Mouse (Mus musculus): ENCODE measurements around the gene Dnm2. TPM values are rescaled to one million over a fixed set of nuclear protein-coding genes. Genes with fewer than 3 reads are reported as not detected.
"Not testable (repeated sequence)": the region's sequence is repeated elsewhere in the genome, so short reads cannot be mapped to it uniquely, and the experiment has no call there.

Gene Dnm2
- total RNA-seq, 2 experiments from 2014 or later: 111 to 116 TPM

- DNase-seq (ENCODE audit: low spot score in 2 of 2): no peak
These were observed 73.0 kb downstream of the Dnm2 start for GRCm38 (mm10) chr9:21497664-21498063.

DNA sequence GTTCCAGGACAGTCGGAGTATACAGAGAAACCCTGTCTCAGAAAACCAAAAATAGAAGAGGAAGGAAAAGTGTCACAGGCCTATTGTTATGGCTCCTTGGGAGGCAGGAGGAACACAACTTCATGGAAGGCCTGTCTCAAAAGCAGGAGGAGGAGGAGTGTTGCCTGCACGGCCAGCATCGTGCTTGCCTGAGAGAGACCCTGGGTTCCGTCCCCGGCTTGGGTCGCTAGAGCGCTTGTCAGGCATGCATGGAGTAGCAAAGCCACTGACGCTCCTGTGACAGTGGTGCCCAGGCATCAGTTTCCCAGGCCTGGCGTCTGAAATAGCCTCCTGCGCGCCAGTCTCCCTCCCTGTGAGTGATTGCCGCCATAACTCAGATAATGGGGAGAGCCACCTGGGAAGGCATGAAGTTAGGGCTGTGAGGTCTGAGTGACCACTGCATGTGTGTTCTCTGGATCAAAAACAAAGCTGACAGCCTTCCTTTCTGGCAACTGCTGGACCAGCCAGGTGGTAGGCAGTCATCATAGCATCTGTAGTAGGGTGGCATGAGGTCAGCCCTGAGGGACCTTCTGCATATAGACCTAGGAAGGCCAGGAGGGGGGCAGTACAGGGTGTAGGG lies 73.7 kb downstream of the Dnm2 start:
- DNase-seq (ENCODE audit: low spot score in 2 of 2): no peak

GRCm38 (mm10) chr9:21503352-21503751 lies 78.6 kb downstream of the Dnm2 start:
- DNase-seq (ENCODE audit: low spot score in 2 of 2): no peak

- DNase-seq (ENCODE audit: low spot score in 2 of 2): no peak
These were observed 81.1 kb downstream of the Dnm2 start for GRCm38 (mm10) chr9:21505767-21506166.

- no peak for DNase-seq (ENCODE audit: low spot score in 2 of 2)
These were observed 83.2 kb downstream of the Dnm2 start for GRCm38 (mm10) chr9:21507753-21508430.

GRCm38 (mm10) chr9:21508871-21509404 lies 84.2 kb downstream of the Dnm2 start:
- DNase-seq (ENCODE audit: low spot score in 2 of 2): no peak

GRCm38 (mm10) chr9:21509772-21510688 lies 85.3 kb downstream of the Dnm2 start, which contains the start of gene Tmed1:
TSS of gene Tmed1 (minus strand) at chr9:21510252.
- DNase-seq (ENCODE audit: low spot score in 2 of 2): peak; percentile 85 to 90

DNA sequence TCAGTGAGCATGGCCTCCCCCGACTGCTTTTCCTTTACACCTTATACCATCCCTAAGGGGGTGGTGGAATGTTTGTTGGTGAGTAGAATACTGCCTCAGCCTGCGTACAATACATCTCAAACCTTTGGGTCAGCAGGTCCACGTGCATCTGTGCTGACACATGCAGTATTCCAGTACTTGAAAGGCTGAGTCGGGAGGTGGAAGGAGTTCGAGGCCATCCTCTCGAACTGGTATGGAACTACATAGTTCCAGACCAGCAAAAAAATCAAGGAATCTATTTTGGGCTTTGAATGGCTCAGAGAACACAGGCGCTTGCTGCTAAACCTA lies 85.9 kb downstream of the Dnm2 start:
- no peak for DNase-seq (ENCODE audit: low spot score in 2 of 2)

DNA sequence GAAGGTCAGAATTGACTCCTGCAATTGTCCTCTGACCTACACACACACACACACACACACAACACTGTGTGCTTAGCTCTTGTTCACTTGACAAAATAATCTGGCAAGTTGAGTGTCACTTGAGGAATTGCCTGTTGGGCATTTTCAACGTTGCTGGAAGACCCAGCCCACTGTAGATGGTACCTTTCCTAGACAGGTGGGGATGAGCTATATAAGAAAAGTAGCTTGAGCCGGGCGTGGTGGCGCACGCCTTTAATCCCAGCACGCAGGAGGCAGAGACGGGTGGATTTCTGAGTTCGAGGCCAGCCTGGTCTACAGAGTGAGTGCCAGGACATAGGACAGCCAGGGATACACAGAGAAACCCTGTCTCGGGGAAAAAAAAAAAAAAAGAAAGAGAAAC lies 86.3 kb downstream of the Dnm2 start:
- no peak for DNase-seq (ENCODE audit: low spot score in 2 of 2)

GRCm38 (mm10) chr9:21513466-21513865 lies 88.8 kb downstream of the Dnm2 start:
- no peak for DNase-seq (ENCODE audit: low spot score in 2 of 2)

DNA sequence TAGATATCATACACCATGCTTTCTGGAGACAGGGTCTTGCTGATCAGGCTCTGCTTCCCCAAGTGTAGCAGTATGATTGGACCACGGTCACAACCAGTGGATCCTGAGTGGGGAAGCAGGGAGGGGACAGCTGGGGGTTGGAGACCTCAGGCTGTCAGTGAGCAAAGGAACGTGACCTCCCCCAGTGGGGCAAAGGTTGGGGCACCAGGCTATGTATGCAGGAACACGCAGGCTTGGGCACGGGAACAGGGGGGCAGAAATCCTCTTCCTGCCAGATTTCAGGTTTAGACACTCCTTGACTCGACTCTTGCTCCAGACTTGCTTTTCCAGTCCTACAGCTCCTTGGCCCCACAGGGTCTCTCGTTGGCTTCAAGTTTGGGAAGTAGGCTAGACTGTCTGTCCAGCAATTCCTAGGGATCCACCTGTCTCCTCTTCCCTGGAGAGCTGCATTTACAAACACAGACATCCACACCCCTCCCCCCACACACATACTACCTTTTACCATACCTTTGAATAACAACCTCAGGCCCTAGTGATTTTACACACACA lies 93.3 kb downstream of the Dnm2 start:
- DNase-seq (ENCODE audit: low spot score in 2 of 2): no peak

DNA sequence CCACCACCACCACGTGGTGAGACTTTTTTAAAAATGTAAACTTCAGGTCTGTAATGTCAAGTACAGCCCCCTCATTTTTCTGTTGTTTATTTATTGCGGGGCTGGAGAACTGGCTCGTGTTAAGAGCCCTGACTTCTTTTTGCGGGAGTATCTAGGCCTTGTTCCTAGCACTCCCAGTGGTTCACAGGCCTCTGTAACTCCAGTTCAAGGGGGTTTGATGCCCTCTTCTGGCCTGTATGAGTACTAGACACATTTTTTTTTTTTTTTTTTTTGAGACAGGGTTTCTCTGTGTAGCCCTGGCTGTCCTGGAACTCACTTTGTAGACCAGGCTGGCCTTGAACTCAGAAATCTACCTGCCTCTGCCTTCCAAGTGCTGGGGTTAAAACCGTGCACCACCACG lies 94.0 kb downstream of the Dnm2 start:
- DNase-seq (ENCODE audit: low spot score in 2 of 2): not testable (repeated sequence)

DNA sequence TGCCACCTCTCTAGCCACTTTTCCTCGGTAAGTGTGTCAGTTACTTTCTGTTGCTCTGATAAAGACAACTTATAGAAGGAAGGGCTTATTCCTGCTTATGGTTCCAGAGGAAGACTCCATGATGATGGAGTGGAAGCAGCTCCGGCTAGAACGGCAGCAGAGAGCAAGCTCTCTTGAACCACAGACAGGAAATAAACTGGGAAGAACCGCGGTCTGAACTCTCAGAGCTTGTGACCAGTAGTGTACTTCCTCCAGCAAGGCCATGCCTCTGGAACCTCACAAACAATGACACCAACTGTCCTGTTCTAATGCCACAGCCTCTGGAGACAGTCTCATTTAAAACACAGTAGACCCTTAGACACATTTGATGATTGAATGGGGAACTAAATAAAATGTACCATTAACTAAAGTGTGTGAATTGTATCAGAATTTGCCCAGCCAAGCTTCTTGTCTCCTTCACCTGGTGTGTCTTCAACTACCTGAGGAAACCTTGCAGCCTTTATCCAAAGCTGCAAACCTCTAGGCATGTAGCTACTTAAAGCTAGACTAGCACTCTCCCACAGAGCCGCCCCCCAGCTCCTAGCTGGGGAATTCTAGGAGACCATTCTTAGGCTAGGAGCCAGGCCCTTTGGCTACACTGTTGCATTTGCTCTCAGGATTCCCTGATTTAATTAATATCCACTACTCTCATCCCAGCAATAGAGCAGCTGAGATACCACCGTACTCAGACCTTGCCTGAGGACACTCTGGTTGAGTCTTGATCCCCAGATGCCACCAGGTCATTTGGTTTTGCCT lies 100.6 kb downstream of the Dnm2 start:
- no peak for DNase-seq (ENCODE audit: low spot score in 2 of 2)

GRCm38 (mm10) chr9:21525937-21526633 lies 101.4 kb downstream of the Dnm2 start, which contains the start of gene AB124611:
TSS of gene AB124611 (plus strand) at chr9:21526176.
- DNase-seq (ENCODE audit: low spot score in 2 of 2): no peak

- no peak for DNase-seq (ENCODE audit: low spot score in 2 of 2)
These were observed 101.9 kb downstream of the Dnm2 start for GRCm38 (mm10) chr9:21526634-21526944.

- no peak for DNase-seq (ENCODE audit: low spot score in 2 of 2)
These were observed 102.5 kb downstream of the Dnm2 start for GRCm38 (mm10) chr9:21527100-21527801.

DNA sequence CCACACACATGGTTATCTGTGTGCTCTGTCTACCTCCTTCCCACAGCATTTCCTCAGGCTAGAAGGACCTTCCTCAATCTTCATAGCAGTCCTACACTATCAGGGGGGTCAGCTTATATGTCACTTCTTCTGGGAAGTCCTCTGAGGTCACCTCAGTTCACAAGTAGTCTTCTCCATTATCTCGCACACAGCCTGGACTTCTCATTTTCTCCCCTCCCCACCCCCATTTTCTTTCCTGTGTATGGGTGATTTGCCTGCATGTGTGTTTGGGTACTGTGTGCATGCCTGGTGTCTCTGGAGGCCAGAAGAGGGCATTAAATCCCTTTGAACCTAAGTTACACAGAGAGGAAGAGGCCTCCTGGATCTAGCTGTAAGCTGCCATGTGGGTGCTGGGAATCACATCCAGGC lies 103.2 kb downstream of the Dnm2 start:
- DNase-seq (ENCODE audit: low spot score in 2 of 2): no peak

DNA sequence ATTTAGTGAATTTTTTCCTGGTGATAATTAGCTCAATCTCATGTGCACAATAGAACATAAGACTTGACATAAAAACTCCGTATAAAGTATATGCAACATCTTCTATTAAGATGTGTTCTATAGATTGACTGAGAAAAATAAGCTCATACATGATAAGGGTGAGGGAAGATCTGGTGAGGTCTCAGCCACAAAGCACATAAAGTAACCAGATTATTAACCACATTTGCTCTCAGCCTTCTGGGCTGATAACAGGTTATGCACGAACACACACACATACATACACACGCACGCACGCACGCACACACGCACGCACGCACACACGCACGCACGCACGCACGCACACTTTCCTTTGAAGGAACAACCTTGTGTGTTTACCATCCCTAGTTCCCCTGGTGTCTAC lies 111.8 kb downstream of the Dnm2 start:
- no peak for DNase-seq (ENCODE audit: low spot score in 2 of 2)

DNA sequence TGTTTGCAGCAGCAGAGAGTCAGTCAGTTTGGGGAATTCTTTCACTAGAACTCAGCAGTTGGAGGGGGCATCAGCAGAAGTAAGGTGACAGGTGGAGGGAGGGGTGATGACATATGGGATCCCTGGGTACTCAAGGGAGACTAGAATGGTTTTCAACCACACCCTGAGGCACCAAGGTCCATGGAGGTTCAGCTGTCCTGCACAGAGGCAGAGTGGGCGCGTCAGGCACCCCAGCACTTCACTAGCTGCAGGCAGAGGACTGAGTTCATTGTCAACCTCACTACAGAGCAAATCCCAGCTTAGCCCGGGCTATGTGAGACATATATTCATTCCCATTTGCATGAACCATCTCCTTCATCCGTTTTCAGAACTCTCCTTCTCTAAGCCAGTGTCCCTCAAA lies 112.3 kb downstream of the Dnm2 start:
- DNase-seq (ENCODE audit: low spot score in 2 of 2): no peak
